Mouse (Mus musculus) kidney, postnatal 0 days (tissue): ENCODE results near the gene Tbc1d22a. TPM values are rescaled to one million over a fixed set of nuclear protein-coding genes. Genes with fewer than 3 reads are reported as not detected.

ENCODE experiments used
- ATAC-seq: fragments of 200-750 bp; cut with Nextera tagmentation; replicated peaks from 2 replicates; pipeline ENCODE4 v1.8.0; 2017; ENCODE audit warnings: low read depth, moderate number of reproducible peaks, moderate TSS enrichment, moderate library complexity; ENCODE audit not compliant: low FRiP score
- DNase-seq: peaks from one replicate; pipeline ENCODE4 v3.0.0-alpha.2; 2016; ENCODE audit warnings: low spot score
- H3K27ac ChIP-seq: fragments of 300-500 bp; sonication (generic); 2 replicates; pipeline ENCODE4 v1.5.1; 2014; ENCODE audit warnings: mild to moderate bottlenecking
- H3K27me3 ChIP-seq: fragments of 300-500 bp; sonication (generic); 2 replicates; pipeline ENCODE4 v1.6.1; 2014; ENCODE audit warnings: low read length, mixed read lengths; ENCODE audit not compliant: insufficient read depth
- H3K36me3 ChIP-seq: fragments of 300-500 bp; sonication (generic); 2 replicates; pipeline ENCODE4 v1.6.1; 2014; ENCODE audit warnings: low read length, mixed read lengths; ENCODE audit not compliant: insufficient read depth
- H3K4me1 ChIP-seq: fragments of 300-500 bp; sonication (generic); replicated peaks from 2 replicates; pipeline ENCODE4 v1.6.1; 2014; ENCODE audit warnings: antibody characterized with exemption, low read length, mixed read lengths; ENCODE audit not compliant: insufficient read depth
- H3K4me2 ChIP-seq: fragments of 300-500 bp; sonication (generic); 2 replicates; pipeline ENCODE4 v1.6.1; 2014; ENCODE audit warnings: mild to moderate bottlenecking, low read length, moderate library complexity, mixed read lengths
- H3K4me3 ChIP-seq: fragments of 300-500 bp; sonication (generic); replicated peaks from 2 replicates; pipeline ENCODE4 v1.5.1; 2014; ENCODE audit warnings: low read depth, low read length
- H3K9ac ChIP-seq: fragments of 300-500 bp; sonication (generic); 2 replicates; pipeline ENCODE4 v1.6.1; 2014; ENCODE audit warnings: low read depth, low read length
- H3K9me3 ChIP-seq: fragments of 300-500 bp; sonication (generic); replicated peaks from 2 replicates; pipeline ENCODE4 v1.6.1; 2016; ENCODE audit warnings: low read length, inconsistent platforms, mixed read lengths
- CTCF ChIP-seq: IDR thresholded peaks from 2 replicates; pipeline ENCODE4 v1.5.1; 2016; ENCODE audit warnings: antibody characterized with exemption, low read depth, mild to moderate bottlenecking, moderate library complexity
- WGBS: fragments of 180-500 bp; shearing (Covaris S2); extraction: QIAGEN DNeasy Blood & Tissue Kit; methylation state at CpG from one replicate; pipeline ENCODE4 v1.1.7; 2014; 5-methylcytosine and 5-hydroxymethylcytosine counted together
- polyA plus RNA-seq: library from polyadenylated mRNA; unstranded; fragments of >200 nt; fragmentation: Nextera tagmentation; extraction: Ambion mirVana; gene quantifications from 2 replicates; pipeline ENCODE4 v1.2.1, GENCODE M21; 2015

Gene Tbc1d22a
- polyA plus RNA-seq, 1 experiment from 2014 or later = 12.7 TPM

GRCm38 (mm10) chr15:86477471-86477992, 263.3 kb downstream of the Tbc1d22a start:
- peak overlapping the region; percentile 25; the same call in 1 of the 2 replicates for H3K27ac ChIP-seq
- DNase-seq = peak; percentile 71
- no peak overlapping the region for H3K4me2 ChIP-seq
- no peaks in the 10 kb centered on the region for H3K27me3 ChIP-seq
- H3K36me3 ChIP-seq = no peaks in the 10 kb centered on the region
- H3K9ac ChIP-seq = no peak overlapping the region
- no peak for TF ChIP-seq CTCF
- ATAC-seq = 0 out of 2 replicates have a peak, but pooled peaks have one; percentile 25
- H3K9me3 ChIP-seq = no peaks in the 10 kb centered on the region
- 0 out of 2 replicates have a peak, but pooled peaks cover 12% of the 10 kb centered on the region for H3K4me1 ChIP-seq
- H3K4me3 ChIP-seq = no peak overlapping the region

DNA sequence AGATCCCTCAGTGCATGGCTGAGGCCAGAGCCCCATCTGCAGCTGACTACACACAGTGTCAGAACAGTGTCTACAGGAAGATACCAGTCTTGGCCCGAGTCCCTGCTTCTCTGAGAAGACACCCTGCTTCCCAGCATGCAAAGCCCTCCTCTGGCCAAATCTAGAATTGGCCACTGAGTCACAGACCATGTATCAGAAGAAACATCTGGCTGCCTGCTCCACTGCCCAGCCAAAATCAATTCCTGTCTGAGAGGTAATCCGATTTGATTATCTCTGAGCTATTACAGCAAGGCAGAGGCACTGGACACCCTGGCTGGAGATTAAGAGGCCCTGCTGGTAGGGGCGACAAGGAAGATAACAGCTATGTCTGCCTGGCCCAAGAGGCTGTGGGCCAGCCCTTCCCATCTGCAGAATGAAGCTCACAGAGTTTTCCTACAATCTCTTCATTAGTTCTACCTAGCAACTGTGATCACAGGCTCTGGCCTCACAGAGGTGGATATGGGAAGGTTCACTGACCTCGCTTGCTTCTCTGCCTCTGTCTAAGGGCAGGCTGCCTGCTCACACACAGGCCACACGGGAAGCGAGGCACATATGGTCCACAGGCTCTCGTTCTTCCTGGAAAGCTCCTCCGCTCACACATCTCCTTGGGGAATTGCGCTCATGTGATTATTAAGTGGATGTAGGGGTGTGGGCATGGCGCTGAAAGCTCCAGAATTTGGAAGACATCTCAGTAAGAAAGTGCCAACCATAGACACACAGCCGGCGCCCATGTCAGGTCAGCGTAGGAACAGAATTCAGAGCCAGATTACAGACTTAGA, 264.6 kb downstream of the Tbc1d22a start:
- Histone ChIP-seq H3K4me1 (0 out of 2 replicates have a peak, but pooled peaks cover 12% of the 10 kb centered on the region), H3K4me3 (no peak overlapping the region), H3K4me2 (no peak overlapping the region), H3K9me3 (no peaks in the 10 kb centered on the region), H3K27me3 (no peaks in the 10 kb centered on the region), H3K9ac (no peak overlapping the region), H3K27ac (no peak overlapping the region), H3K36me3 (no peaks in the 10 kb centered on the region)
- DNase-seq (no peak), ATAC-seq (no peak)
- 70% methylated on average over 13 of the region's 13 CpGs for WGBS
- no peak for TF ChIP-seq CTCF

DNA sequence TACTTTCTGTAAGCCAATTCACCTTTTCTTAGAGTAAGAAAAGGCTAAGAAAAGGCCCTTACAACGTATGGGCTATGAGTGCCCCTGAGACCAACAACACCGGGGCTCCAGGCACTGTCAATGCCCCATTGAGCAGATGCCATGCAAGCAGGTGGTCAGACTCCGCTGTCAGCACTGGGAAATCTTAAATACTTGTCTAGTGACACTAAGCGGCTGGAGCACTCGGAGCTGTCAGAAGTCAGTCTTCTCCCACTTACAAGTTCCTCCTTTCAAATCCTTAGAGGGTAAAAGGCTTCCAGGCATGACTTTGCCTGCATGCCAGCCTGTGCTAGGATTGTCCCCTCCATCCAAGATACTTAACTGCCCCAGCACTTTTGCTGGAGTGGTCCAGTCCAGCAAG, 268.1 kb downstream of the Tbc1d22a start:
- TF ChIP-seq CTCF = no peak
- 53% methylated on average over 5 of the region's 5 CpGs for WGBS
- H3K4me3 ChIP-seq = no peak overlapping the region
- no peak overlapping the region for H3K9ac ChIP-seq
- no peaks in the 10 kb centered on the region for H3K36me3 ChIP-seq
- no peaks in the 10 kb centered on the region for H3K9me3 ChIP-seq
- DNase-seq = no peak
- no peak for ATAC-seq
- H3K4me1 ChIP-seq = 0 out of 2 replicates have a peak, but pooled peaks cover 9% of the 10 kb centered on the region
- H3K4me2 ChIP-seq = no peak overlapping the region
- no peak overlapping the region for H3K27ac ChIP-seq
- H3K27me3 ChIP-seq = no peaks in the 10 kb centered on the region

DNA sequence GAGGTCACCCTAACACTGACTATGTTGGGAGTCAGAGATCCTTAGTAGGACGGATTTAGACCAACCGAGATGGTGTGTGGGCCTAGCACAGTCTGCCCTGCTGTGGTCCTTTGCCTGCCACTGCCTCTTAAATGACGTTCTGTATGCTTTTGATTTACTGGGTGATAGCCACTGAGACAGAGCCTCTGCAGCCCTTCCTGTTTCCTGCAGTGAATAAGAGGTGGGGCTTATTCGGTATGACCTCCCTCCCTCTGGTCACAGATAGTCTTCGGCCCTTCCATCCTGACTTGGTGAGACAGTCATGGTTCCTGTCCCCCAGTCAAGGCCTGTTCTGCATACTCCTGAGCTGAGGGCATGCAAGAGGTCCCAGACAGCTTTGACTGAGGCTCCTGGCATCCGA, 271.6 kb downstream of the Tbc1d22a start:
- no peak overlapping the region for H3K4me2 ChIP-seq
- no peaks in the 10 kb centered on the region for H3K36me3 ChIP-seq
- WGBS = 67% methylated on average over 6 of the region's 6 CpGs
- TF ChIP-seq CTCF = no peak
- DNase-seq = peak; percentile 14
- no peaks in the 10 kb centered on the region for H3K9me3 ChIP-seq
- H3K4me3 ChIP-seq = no peak overlapping the region
- no peak for ATAC-seq
- no peak overlapping the region for H3K9ac ChIP-seq
- H3K4me1 ChIP-seq = no peaks in the 10 kb centered on the region
- H3K27ac ChIP-seq = no peak overlapping the region; the same call in 1 of the 2 replicates
- H3K27me3 ChIP-seq = no peaks in the 10 kb centered on the region

- no peak for ATAC-seq
- no peak for TF ChIP-seq CTCF
Measured at GRCm38 (mm10) chr15:86487359-86487758, 273.1 kb downstream of the Tbc1d22a start.

GRCm38 (mm10) chr15:86491434-86492099, 277.3 kb downstream of the Tbc1d22a start:
- no peak for ATAC-seq
- WGBS = 69% methylated on average over 12 of the region's 12 CpGs

More at GRCm38 (mm10) chr15:86487359-86487758, 273.1 kb downstream of the Tbc1d22a start:
- H3K9me3 ChIP-seq = no peaks in the 10 kb centered on the region
- no peak overlapping the region for H3K9ac ChIP-seq
- H3K4me1 ChIP-seq = no peaks in the 10 kb centered on the region
- no peaks in the 10 kb centered on the region for H3K27me3 ChIP-seq
- H3K4me2 ChIP-seq = no peak overlapping the region
- H3K36me3 ChIP-seq = no peaks in the 10 kb centered on the region
- WGBS = 38% methylated on average over 5 of the region's 5 CpGs
- H3K4me3 ChIP-seq = no peak overlapping the region
- H3K27ac ChIP-seq = no peak overlapping the region
- DNase-seq = peak; percentile 5

More at GRCm38 (mm10) chr15:86491434-86492099, 277.3 kb downstream of the Tbc1d22a start:
- no peak overlapping the region for H3K4me3 ChIP-seq
- H3K27me3 ChIP-seq = no peaks in the 10 kb centered on the region
- no peak for TF ChIP-seq CTCF
- H3K9me3 ChIP-seq = no peaks in the 10 kb centered on the region
- H3K9ac ChIP-seq = no peak overlapping the region
- DNase-seq = no peak
- no peaks in the 10 kb centered on the region; the same call in 1 of the 2 replicates for H3K4me1 ChIP-seq
- no peaks in the 10 kb centered on the region for H3K36me3 ChIP-seq
- H3K4me2 ChIP-seq = no peak overlapping the region
- H3K27ac ChIP-seq = no peak overlapping the region
